Mouse (Mus musculus) c-Kit-positive CD71-positive TER-119-positive erythroid progenitor cells, embryonic 14.5 days (primary cell): ENCODE results near the gene Rpa2.
A peak's percentile ranks its signal among the peaks of the same experiment; 100 is the strongest.

Source experiments
- DNase-seq: peaks from one replicate; pipeline ENCODE4 v3.0.0-alpha.2; 2013; ENCODE audit warnings: low spot score

Gene Rpa2

GRCm38 (mm10) chr4:132804331-132804730 is 36.2 kb downstream of the Rpa2 start:
- no peak for DNase-seq

GRCm38 (mm10) chr4:132805146-132805545 is 37.0 kb downstream of the Rpa2 start:
- DNase-seq = no peak

- DNase-seq = no peak
Observed at GRCm38 (mm10) chr4:132805599-132806197, 37.6 kb downstream of the Rpa2 start.

GRCm38 (mm10) chr4:132806620-132807191 is 38.6 kb downstream of the Rpa2 start:
- DNase-seq = no peak

GRCm38 (mm10) chr4:132807771-132808641 is 39.9 kb downstream of the Rpa2 start:
- DNase-seq = no peak

GRCm38 (mm10) chr4:132809621-132810020 is 41.5 kb downstream of the Rpa2 start:
- no peak for DNase-seq

GRCm38 (mm10) chr4:132816404-132816803 is 48.3 kb downstream of the Rpa2 start:
- DNase-seq = no peak

- no peak for DNase-seq
Observed at GRCm38 (mm10) chr4:132816855-132817254, 48.7 kb downstream of the Rpa2 start.

- DNase-seq = no peak
Observed at GRCm38 (mm10) chr4:132818442-132818841, 50.3 kb downstream of the Rpa2 start.

GRCm38 (mm10) chr4:132823614-132824366 is 55.7 kb downstream of the Rpa2 start:
- peak; percentile 80 for DNase-seq
